Mouse (Mus musculus) 3T3-L1 (cell line): ENCODE results near the gene Crnkl1.

Experiments
- DNase-seq: peaks from one replicate; pipeline ENCODE4 v3.0.0-alpha.2; 2015; ENCODE audit warnings: low read depth, low spot score

The Crnkl1 gene

DNA sequence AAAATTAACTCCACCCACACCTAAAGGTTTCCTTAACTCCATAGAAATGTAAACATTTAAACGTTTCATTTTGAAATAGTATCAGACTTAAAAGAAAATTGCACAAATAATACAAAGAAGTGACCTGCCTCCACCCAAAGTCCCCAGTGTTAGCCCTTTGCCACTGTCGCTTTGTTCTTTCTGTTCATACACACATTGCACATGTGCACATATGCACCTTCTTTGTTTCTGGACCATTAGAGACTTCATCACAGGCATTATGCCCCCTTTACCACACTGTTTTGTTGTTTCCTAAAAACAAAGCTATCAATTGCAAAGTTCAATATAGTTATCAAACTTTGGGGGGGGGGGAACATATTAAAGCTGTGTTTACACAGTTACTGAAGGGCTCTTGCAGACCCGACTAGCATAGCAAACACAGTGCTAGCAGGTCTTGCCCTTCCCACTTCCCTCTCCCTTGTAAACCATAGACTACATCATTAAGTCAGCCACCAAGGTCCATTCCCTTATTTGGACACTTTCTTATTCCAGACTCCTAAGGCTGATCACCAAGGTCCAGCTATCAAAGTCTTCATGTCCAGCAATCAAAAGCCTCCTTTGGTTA lies 59.8 kb downstream of the Crnkl1 start:
- no peak for DNase-seq

DNA sequence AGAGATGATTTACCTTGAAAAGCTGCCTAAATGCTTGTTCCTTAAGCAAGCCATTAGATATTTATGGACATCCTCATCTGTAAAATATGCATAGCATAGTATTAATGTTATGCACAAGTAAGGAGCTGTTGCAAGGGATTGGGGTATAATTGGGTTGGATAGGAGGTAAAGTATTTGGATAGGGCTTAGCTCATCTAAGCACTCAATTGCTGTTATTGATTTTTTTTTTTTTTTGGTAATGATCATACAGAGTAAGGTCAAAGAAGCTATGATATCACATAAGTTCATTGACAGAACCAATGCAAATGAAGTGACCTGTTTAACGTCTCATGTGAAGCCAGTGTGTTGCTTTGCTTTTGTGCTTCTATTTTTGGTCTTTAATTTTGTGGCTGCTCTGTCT lies 60.9 kb downstream of the Crnkl1 start:
- no peak for DNase-seq

DNA sequence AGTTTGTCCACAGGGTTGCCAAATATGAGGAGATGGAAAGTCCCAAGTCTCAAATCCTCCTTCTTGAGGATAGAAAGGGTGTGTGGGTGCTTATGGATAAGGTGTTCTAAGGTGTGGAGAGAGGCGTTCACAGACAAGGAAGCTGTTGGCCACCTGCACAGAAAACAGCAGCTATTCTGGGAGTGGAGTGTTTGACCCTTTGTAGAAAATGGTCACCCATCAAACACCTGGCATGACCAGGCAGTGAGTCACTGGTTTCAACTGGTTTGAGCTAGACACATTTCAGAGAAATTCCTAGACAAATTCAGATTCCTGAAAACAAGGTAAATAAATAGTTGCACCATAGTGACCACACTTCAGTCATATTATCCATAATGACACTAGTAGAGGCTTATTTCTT lies 62.7 kb downstream of the Crnkl1 start:
- peak; percentile 52 for DNase-seq

DNA sequence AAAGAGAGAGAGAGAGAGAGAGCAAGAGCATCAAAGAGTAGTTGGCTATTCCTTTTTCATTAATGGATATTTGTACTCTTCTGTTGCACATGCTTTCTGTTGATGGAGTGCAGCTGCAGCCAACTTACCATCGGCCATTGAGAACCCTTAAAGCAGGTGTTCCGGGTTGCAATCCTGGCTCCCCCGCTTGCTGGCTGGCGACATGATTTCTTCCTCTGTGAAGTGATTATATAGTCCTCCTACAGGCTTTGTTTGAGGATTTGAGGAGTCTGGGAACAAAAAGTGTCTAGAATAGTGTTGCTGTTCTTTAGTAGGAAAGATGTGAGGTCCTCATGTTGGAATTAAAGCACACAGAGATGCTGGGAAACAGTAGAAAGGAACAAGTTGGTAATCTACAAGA lies 63.5 kb downstream of the Crnkl1 start:
- no peak for DNase-seq
